Mouse (Mus musculus) lung, adult 2 months (tissue): ENCODE measurements at regions not wholly inside any gene's neighbourhood (a gene's known extent, or its start where the extent isn't known, plus 50 kb on each side); places are given as distances from the start of the nearest gene placed in this dataset.

Experiments used
- CTCF ChIP-seq: fragments of 200-500 bp; IDR thresholded peaks from 2 replicates; pipeline ENCODE4 v1.5.1; 2011; ENCODE audit warnings: mild to moderate bottlenecking, low read length, control low read depth; ENCODE audit not compliant: insufficient read depth
- POLR2A ChIP-seq: fragments of 200-500 bp; IDR thresholded peaks from 2 replicates; pipeline ENCODE4 v1.6.1; 2011; ENCODE audit warnings: low read depth, mild to moderate bottlenecking, control low read depth, low read length, borderline replicate concordance; ENCODE audit errors: extremely low read depth

- TF ChIP-seq CTCF, result no peak
- no peak for TF ChIP-seq POLR2A
These were observed 404.5 kb upstream of the Tenm4 start for GRCm38 (mm10) chr7:95766356-95767150.
